Mouse (Mus musculus) liver, postnatal 0 days (tissue): ENCODE measurements around the gene Ppp1r11.

ENCODE experiments used
- CTCF ChIP-seq: sonication (generic); IDR thresholded peaks from 2 replicates; pipeline ENCODE4 v1.5.1; 2016; ENCODE audit warnings: antibody characterized with exemption, low read depth
- EP300 ChIP-seq: IDR thresholded peaks from 2 replicates; pipeline ENCODE4 v1.6.1; 2016; ENCODE audit warnings: antibody characterized with exemption, low read depth, mild to moderate bottlenecking

GRCm38 (mm10) chr17:36942791-36943471 is 8.6 kb downstream of the Ppp1r11 start, which contains the start of gene Rnf39:
- TF ChIP-seq EP300 = no peak
- no peak for TF ChIP-seq CTCF
